Mouse (Mus musculus) heart, postnatal 0 days (tissue): ENCODE data around the gene Get4.

ENCODE experiments used
- CTCF ChIP-seq: IDR thresholded peaks from 2 replicates; pipeline ENCODE4 v1.5.1; 2016; ENCODE audit warnings: antibody characterized with exemption, control low read depth, low read depth
- EP300 ChIP-seq: IDR thresholded peaks from 2 replicates; pipeline ENCODE4 v1.6.1; 2016; ENCODE audit warnings: antibody characterized with exemption, low read depth

DNA sequence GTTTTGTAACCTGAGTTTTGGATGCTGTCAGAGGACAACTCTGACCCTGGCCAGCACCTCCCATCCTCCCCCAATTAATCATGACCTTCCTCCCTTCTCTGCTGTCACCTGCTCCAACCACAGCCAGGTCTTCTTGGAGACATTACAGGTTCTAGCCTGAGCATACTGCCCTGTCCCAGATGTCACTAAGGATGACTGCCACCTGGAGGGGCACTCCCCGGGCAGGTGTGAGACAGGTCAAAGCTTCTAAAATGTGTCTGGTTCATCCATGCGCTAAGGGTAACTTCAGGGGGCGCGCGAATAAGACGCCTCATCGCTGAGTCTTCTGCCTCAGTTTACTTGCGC, 416 bp upstream of the Get4 start:
- TF ChIP-seq CTCF, result no peak; the same call in none of the 2 replicates
- no peak for TF ChIP-seq EP300
